Mouse (Mus musculus) CD4-positive helper T cell, adult 2 months (primary cell): ENCODE measurements around the gene Epn3.

Source experiments
- DNase-seq: peaks from one replicate; pipeline ENCODE4 v3.0.0-alpha.2; 2012; ENCODE audit warnings: low read depth, missing footprints, low spot score

Gene Epn3

DNA sequence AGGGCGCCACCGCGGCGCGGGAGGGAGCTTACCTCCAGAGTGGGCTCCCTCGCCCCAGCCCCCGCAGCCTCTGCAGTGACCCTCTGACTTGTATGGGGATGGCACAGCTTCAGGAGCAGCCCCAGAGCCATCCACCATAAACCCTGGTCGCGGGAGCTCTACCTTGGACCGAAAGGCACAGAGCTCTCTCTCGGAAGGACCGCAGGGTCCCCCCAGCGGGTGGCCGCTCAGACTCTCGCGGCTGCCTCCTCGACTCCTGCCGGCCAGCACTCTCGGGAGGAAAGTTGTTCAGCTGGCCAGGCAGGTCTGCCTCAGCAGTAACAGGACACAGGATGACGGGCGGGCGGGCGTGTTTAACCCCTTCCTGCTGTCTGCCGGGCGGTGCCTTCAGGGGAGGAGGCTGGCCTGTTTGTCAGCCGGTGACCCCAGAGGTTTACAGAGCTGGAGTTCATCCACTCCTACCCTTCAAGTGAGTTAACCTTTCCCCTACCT, at the start of gene Epn3:
Epn3 (minus strand) TSS at position 314 of the 492 bp plus-strand sequence.
- no peak for DNase-seq

DNA sequence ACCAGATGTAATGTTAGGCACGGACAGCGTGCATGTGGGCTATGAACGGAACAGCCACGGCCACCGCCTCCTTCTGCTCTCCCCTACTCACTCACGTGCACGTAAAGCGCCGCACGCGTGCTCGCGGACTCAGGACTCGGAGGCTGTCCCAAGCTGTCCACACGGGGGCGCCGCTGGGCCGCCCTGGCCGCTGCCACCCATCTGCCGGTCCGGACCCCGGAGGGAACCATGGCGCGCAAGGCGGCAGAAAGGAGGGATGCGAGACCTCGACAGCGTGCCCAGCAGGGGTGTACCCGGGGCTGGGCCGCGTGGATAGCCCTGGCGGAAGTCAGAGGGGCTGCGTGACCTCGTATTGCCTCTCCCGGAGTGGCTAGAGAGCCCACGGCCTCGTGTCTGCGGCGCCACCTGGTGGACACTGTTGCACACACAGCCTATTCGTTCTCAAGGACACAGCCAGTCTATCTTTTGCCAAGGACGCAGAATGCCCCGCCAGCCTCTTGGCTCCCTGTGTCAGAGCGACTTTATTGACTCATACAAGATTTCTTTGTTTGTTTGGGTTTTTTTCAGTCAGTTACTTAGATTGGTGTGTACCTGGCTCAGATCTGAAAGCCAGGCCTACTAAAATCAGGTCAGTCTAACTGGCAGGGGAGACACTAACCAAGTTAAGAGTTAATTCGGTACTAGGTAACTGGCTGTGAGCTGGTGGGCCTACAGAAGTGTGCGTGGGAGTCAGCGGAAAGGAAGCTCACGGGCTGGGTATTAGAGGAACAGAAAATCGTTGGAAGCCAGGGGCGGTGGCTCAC, 49.3 kb upstream of the Epn3 start, which contains the start of gene Rsad1:
Rsad1 (minus strand) TSS at position 368 of the 803 bp plus-strand sequence.
- peak; percentile 91 for DNase-seq

DNA sequence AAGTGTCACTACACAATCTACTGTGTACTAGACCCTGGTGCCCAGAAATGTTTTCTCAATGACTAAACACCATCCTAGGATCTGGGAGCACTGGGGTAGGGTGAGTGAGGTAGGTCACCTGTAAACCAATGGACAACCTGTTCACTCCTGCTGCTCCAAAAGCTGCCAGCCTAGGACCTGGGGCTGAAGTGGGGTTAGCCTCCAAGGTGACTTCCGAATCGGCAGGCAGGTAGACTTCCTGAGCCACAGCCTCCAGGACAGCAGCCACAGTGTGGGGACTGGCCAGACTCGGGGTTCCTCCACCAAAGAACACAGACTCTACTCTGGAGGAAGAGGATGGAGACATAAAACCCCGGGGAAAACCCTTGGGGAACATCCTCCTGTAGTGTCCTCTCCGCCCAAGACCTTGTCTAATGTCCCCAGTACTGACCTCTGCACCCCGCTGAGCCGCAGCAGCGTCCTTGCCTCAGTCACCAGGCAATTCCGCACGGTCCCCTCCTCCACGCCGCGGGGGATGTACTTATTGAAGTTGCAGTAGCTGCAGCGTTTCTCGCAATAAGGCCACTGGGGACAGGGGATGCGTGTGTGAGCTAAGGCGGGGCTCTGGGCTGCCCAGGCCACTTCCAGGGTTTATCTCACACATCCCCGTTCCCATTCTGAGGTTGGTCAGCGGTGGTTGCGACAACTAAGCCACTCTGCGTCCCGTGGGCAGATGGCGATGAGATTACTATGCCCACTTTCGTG, 48.4 kb upstream of the Epn3 start:
- DNase-seq, result no peak

DNA sequence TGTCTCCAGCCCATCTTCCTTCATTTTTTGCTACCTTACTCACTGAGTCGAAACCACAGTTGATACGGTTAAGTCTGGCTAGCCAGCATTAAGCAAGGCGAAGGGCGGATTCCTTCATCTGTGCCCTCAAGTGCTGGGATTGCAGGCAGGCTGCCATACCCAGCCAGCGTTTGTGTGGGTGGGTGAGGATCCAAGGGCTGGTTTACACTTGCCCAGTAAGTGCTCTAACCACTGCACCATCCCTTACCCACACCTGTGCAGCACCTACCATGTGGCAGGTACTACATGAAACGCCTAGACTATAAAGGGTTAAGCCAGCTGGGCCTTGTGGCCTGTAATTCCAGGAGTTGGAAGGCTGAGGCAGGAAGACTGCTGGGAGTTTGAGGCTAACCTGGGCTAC, 47.5 kb upstream of the Epn3 start:
- DNase-seq, result no peak

DNA sequence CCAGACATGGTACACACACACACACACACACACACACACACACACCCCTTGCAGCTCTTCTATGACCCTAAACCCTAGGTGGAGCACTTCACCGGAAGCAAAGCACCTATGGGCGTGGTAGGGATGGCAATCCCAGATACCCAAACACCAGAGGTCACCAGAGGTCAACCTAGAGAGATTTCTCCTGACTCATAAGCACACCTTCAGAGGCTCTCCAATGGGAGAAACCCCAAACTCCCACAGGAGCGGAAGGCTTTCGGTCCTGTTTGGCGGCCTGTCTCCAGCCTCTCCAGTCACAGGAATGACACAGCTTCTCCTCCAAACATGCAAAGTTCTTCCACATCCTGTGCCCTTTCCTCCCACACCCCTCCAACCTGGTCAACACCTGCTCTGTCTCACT, 46.6 kb upstream of the Epn3 start:
- DNase-seq, result no peak

DNA sequence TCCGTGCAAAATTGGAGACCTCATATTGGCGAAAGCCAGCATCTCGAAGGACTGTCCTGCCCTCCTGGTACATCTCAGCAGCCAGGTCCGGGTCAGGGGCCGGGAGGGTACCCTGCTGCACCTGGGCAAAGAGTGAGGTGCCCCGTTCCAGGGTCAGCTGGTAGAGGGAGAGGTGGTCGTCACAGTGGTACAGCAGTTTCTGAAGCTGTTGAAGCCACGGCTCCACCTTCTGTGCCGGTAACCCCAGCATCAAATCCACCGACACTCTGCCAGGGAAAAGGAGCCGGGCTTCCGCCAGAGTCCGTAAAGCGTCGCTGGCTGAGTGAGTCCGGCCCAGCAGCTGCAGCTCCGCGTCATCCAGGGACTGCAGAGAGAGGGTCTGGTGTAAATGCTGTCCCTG, 44.6 kb upstream of the Epn3 start:
- DNase-seq, result no peak

DNA sequence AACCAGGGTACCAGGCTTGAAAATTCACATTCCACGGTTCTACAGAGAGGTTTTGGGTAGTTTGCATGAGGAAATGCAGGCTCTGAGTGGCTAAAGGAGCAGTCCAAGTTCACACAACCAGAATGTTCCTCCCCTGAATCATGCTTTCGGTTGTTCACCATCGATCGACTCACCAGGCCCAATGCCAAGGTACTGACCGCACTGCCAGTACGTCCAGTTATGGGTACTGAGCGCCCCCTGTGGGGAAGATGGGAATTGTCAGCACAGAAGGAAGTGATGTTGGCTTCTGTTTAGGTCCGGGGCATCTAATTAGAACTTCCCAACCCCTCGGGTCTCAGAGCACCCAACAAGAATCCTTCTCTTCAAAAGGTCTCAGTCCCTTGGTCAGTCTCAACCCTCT, 44.2 kb upstream of the Epn3 start:
- DNase-seq, result peak; percentile 34

DNA sequence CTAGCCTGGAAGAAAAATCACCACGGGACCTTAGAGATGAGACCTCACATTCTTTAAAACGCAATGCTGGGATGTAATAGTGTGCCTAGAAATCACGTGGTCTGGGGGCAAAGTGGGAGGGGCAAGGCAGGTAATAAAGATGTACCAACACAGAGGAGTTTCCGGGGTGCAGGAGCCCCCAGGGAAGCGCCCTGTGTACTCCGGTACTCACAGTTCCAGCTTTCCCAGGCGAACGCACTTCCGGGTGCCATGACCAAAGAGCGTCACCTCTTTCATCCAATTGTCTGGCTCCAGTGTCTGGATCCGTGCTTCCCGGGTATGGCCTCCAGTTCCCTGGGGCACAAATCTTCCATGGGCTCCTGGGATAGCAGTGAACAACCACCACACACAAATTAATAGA, 43.6 kb upstream of the Epn3 start:
- DNase-seq, result no peak

DNA sequence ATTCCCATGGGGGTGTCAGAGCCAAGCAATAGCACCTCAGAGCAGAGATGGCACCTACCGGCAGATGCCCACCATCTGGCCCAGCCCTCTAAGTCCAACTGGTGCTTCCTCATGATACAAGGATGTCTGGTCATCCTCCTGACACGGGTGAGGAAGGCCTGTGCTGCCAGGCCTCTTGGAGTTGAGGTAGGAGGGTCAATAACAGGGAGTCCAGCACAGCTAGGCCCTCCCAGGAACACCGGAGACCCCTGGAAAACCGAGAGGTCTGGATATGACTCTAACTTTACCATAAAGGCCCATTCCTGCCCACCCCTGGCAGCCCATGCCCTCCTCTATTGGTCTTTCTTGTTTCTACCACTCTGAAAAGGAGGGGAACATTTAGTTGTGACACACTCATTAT, 42.6 kb upstream of the Epn3 start:
- DNase-seq, result no peak

DNA sequence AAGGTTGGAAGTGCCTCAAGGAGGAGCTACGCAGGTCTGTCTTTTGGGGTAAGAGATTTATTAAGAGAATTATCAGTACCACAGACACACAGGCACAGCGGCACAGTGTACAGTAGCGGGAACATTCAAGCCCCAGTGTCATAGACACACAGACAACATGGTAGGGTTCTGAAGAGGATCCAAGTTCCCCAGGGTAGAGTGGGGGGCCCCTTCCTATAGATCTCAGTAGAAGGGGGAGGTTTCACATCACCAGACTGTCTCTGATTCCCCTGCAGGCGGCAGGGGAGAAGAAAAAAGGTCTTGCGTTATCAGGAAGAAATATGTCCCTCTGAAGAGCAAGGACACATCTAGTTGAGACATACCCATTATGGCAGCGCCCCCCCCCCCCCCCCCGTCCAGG, 40.0 kb upstream of the Epn3 start:
- DNase-seq, result no peak

DNA sequence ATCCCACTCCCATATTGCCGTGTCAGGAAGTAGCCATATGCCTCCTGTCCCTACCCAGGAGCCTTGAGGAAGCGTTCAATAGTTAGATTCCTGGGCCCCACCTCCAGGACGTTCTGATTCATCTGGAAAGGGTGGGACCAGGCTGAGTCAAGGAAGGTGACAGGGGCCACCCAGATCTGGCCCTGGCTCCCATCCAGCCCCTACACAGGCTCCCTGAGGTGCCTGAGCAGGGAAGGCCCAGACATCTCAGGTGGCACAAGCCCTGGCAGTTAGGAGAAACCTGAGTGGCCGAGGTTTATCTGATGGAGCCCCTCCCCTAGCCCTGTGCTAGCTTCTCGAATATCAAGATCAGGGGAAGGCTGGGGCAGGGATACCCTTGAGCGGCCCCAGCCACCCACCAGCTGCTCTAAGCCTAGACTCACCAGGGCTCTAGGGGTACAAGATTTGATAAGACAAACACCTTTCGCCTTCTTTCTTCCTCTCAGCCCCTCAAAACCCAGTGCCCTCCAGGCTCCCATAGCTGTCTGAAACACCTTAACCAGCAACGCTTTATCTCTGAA, 39.0 kb upstream of the Epn3 start:
- no peak for DNase-seq

DNA sequence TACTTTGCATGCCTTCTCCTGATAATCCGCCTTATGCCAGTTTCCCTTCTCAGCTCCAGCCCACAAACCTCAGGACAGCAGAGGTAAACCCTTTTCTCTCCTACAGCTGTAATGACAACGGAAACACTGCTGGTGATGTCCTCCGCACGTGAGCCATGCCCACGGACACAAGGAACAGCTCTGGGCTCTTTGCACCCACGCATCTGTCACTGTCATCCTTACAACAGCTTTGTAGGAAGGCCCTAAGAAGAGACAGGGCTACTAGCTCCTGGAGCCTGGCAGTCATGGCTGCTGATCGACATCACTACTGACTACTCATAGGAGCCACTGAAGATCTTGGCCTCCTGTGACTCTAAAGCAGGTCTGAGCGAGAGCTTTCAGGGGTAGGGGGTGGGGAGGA, 33.4 kb upstream of the Epn3 start:
- no peak for DNase-seq

DNA sequence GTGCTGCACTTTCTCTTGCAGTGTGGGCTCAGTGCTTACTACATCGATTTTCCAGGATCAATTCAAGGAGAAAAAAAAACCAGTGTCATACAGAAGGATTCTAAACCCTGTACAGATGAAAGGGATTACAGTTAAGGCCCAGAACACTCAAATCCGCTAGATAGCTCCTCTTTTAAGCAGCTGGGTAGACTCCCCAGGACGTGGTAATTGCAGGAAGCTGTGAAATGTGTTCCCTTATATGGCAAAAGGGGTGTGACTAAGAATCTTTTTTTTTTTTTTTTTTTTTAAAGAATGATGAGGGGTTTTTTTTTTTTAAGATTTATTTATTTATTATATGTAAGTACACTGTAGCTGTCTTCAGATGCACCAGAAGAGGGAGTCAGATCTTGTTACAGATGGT, 29.1 kb upstream of the Epn3 start:
- no peak for DNase-seq

DNA sequence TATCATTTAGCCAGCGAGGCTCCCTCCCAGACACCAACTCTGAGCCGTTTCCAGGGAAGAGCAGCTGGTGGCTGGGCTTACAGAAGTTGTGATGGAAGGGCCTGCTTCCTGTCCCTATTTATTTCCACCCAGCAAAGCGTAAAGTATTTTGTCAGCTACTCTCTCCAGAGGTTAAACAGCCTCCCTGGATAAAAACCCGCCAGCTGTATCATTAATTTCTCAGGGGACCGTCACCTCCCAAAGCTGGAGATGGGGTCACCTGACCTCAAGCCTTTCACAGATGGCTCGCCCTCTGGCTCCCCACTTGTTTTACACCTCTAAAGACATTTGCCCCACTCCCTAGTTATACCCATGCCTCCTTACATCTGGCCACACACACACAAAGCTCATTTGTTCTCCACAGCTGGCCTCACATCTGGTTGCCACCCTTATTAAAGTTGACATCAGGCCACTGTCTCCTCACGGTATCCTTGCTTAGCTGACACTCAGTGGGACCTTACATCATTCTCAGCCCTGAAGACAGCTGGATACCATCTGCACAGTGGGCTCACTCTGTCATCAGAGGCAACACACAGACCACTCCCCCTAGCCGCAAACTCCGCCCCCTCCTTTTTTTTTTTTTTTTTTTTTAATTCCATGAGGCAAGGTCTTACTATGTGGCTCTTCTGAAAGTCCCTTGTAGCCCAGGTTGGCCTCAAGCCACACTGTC, 26.6 kb upstream of the Epn3 start:
- no peak for DNase-seq

DNA sequence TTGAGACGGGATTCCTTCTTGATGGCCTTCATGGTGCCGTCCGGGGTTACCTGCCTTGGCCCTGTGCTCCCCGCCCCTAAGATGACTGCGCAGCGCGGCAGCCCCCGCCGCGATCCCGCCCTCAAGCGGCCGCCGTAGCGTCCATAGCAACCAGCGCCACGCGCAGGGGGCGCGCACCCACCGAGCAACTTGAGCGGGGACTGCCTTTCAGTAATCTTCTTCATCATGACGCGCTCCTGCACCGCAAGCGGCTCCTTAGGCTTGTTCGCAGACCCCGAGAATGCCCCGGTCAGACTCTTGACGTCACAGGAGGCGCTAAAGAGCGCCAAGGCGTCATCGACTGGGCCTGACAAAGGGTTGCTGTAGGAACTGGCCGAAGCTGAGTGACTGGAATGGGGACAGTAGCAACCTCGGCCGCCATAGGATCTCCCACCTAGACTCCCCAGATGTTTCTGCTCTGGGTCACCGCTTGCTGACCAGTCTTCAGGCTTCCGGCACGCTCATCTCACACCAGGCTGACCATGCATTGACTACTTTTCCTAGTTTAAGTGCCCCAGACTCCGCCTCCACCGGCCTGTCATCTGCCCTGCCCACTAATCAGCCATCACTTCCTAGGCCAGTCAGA, 21.6 kb upstream of the Epn3 start, which contains the start of gene Mycbpap:
Mycbpap (minus strand) TSS at position 524 of the 625 bp plus-strand sequence.
- DNase-seq, result peak; percentile 31

DNA sequence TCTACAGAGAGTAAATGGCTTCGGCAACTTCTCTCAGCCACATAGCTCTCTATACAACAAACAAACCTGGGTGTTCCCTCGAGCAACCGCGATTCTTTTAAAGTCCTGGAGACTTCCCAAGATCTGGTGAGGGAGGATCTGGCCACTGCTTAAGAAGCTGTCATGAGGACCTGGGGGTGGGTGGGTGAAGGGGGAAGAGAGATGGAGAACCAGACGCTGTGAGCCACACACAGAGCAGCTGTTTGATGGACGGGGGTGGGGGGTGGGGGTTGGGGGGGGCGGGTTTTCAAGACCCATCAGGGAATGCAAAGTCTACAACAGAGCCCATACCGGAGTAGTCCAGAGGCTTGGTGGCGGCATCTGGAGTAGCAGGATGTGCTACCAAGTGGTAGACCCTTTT, 13.7 kb upstream of the Epn3 start:
- DNase-seq, result no peak

DNA sequence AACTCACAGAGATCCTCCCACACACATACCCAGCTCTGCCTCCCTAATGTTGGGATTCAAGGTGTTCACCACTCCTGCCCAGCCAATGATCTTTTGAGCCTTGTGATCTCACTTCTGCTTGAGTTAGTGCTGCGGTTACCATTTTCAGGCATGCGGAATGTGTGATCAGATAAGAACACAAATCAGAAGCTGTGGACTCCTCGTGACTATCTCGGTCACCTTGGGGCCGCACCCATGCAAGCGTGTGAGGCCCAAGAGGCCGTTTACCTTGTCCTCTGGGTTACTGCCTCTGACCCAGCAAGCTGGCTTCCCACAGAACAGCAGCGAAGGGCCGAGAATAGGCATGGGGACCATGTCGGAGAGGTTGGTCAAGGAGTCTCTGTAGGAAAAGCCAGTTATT, 9.2 kb upstream of the Epn3 start:
- no peak for DNase-seq

DNA sequence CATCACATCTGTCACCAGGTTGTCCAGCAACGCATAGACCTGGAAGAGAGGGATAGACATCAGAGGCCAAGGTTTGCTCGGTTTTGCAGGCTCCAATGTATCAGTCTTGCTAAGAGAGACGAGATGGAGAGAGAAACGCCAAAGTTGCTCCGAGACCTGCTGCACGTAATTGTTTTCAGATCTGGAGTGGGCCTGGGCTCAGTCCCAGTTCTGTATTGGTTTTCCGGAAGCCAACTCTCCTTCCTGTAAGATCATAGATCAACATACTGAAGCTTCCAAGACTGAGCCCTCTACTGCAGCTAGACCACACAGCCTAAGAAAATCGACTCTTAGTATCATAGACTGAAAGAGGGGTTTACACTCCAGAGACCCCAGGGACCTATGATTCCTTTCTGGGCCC, 1.7 kb upstream of the Epn3 start:
- no peak for DNase-seq

DNA sequence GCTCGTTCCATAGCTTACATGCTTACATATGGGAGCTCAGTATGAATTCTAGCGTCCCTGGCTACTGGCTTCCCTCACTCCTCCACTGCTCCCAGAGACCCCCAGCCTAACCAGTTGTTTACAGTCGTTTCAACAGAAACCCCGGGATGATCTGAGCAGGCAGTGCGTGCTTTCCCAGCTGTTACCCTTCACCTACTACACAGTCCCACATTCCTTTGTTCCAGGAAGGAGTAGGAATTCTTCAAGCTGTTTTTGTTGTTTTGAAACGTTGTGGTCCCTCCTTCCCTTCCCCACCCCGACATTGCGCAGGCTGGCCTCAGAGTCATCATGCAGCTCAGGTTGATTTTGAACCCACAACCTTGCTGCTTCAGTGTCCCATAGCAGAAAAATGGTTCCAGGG, 588 bp upstream of the Epn3 start:
- no peak for DNase-seq

DNA sequence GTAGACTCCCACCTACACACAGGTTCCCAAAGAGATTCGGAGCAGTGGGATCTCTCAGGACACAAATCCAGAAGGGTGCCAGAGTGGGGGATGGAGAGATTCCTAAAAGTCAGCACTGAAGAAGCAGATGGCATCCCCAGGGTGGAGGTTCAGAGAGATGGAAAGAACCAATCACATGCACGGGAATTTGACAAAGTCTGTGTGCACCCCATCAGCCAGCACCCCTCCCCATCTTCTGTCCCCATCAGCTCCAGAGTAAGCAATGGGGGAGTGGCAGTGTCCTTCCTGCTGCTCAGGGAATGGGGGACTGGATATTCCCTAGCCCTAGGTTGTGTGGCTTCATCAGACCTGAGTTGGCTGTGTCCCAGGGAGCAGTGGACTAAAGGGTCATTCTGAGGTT, 739 bp downstream of the Epn3 start:
- DNase-seq, result no peak
